Mouse (Mus musculus): ENCODE measurements around the gene Ifnk.

Ifnk gene

GRCm38 (mm10) chr4:35143472-35144102 is 8.3 kb upstream of the Ifnk start:
- peak; percentile 82 for DNase-seq

GRCm38 (mm10) chr4:35145726-35146125 is 6.1 kb upstream of the Ifnk start:
- DNase-seq, result peak; percentile 69

- DNase-seq, result no peak
Observed at GRCm38 (mm10) chr4:35146597-35146996, 5.3 kb upstream of the Ifnk start.

- DNase-seq, result no peak
Observed at GRCm38 (mm10) chr4:35148326-35148725, 3.5 kb upstream of the Ifnk start.

GRCm38 (mm10) chr4:35150706-35151105 is 1.1 kb upstream of the Ifnk start:
- DNase-seq, result no peak

- DNase-seq, result peak; percentile 81
Observed at GRCm38 (mm10) chr4:35154051-35154450, 2.2 kb downstream of the Ifnk start.

GRCm38 (mm10) chr4:35155132-35155922 is 3.5 kb downstream of the Ifnk start:
- DNase-seq, result peak; percentile 91

GRCm38 (mm10) chr4:35156149-35156611 is 4.3 kb downstream of the Ifnk start:
- peak; percentile 97 for DNase-seq

- DNase-seq, result peak; percentile 98
Observed at GRCm38 (mm10) chr4:35156751-35157611, 5.1 kb downstream of the Ifnk start, which contains the start of gene Mob3b. Gene Mob3b, minus strand, starts transcription at chr4:35157484.

- DNase-seq, result peak; percentile 84
Observed at GRCm38 (mm10) chr4:35157815-35158214, 6.0 kb downstream of the Ifnk start.

GRCm38 (mm10) chr4:35165275-35165674 is 13.4 kb downstream of the Ifnk start:
- DNase-seq, result peak; percentile 90

GRCm38 (mm10) chr4:35165947-35166346 is 14.1 kb downstream of the Ifnk start:
- no peak for DNase-seq

GRCm38 (mm10) chr4:35167855-35168254 is 16.0 kb downstream of the Ifnk start:
- DNase-seq, result no peak

GRCm38 (mm10) chr4:35169571-35170125 is 17.8 kb downstream of the Ifnk start:
- DNase-seq, result no peak

GRCm38 (mm10) chr4:35172471-35172870 is 20.6 kb downstream of the Ifnk start:
- DNase-seq, result no peak

GRCm38 (mm10) chr4:35173551-35173950 is 21.7 kb downstream of the Ifnk start:
- no peak for DNase-seq

GRCm38 (mm10) chr4:35175566-35175965 is 23.7 kb downstream of the Ifnk start:
- peak; percentile 16 for DNase-seq

- peak; percentile 80 for DNase-seq
Observed at GRCm38 (mm10) chr4:35177926-35178645, 26.2 kb downstream of the Ifnk start.

GRCm38 (mm10) chr4:35187617-35188326 is 35.9 kb downstream of the Ifnk start:
- no peak for DNase-seq

- DNase-seq, result no peak
Observed at GRCm38 (mm10) chr4:35189794-35190193, 37.9 kb downstream of the Ifnk start.

GRCm38 (mm10) chr4:35192725-35193124 is 40.9 kb downstream of the Ifnk start:
- no peak for DNase-seq
